Mouse (Mus musculus) ES-CJ7 (cell line): ENCODE measurements around the gene Fam173a.
A peak's percentile ranks its signal among the peaks of the same experiment; 100 is the strongest.

Experiments
- DNase-seq: peaks from one replicate; pipeline ENCODE4 v3.0.0; 2011; ENCODE audit warnings: low read depth, low spot score

Gene Fam173a

DNA sequence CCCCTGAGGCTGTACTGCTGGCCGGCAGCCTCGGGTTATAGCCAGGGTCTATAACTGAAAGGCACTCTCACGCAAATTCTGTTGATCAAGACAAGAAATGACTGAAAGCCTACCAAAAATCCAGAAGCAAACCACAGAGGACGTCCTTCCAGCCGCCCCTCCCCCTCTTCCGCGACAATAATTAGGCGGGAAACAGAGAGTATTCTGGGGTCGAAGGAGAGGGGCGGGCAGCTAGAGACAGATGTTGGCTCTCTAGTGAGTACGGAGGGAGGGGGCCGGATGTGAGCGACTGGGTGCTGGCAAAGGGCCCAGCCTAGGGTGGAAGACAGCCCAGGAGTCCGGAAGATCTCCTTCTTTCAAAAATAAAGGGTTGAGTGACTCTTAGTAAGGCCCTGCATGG is at the start of gene Fam173a:
Gene Fam173a, minus strand, starts transcription at position 287 of the 400 bp plus-strand sequence.
- no peak for DNase-seq

- no peak for DNase-seq
Measured at GRCm38 (mm10) chr17:25841117-25841880, 48.6 kb upstream of the Fam173a start, which contains the start of gene Gm20683. Gene Gm20683, minus strand, starts transcription at chr17:25841763.

GRCm38 (mm10) chr17:25840519-25840918 is 47.8 kb upstream of the Fam173a start:
- DNase-seq, result no peak

DNA sequence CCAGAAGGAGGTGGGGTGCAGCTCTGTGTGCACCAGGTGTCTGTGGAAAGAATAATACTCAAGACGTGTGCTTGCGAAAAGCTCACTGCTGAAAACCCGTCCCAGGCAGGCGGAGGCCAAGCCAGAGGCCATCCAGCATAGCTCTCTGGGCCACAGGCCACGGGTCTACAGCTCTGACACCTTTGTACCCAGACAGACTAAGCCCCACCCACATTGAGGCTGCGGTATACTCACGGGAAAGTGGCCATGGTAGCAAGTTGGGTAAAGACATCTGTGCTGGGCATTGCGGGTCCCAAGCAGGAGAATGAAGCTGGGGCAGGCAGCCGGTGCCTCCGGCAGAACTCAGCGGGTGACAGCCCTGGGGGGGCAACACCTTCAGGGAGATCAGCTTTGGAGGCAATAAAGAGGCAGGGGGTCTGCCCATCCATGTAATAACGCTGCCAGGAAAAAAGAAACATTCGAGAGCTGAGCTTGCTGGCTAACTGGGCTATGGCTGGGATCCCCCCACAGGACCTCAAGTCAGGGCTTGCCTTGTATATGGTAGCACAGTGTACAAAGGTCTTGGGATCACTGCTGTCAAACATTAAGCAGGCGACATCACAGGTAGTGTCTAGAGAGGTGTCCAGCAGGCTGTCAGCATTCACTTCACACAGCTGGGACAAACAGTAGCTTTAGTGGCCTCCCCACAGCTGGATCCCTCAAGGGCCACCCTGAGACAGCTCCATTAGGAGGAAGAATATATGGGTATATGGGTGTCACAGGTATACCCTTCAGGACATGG is 46.9 kb upstream of the Fam173a start:
- DNase-seq, result no peak

- DNase-seq, result no peak
Measured at GRCm38 (mm10) chr17:25838904-25839303, 46.2 kb upstream of the Fam173a start.

GRCm38 (mm10) chr17:25837533-25837932 is 44.8 kb upstream of the Fam173a start:
- no peak for DNase-seq

- DNase-seq, result peak; percentile 66
Measured at GRCm38 (mm10) chr17:25837076-25837410, 44.3 kb upstream of the Fam173a start, which contains the start of gene Rhbdl1. Gene Rhbdl1, minus strand, starts transcription at chr17:25837295.

DNA sequence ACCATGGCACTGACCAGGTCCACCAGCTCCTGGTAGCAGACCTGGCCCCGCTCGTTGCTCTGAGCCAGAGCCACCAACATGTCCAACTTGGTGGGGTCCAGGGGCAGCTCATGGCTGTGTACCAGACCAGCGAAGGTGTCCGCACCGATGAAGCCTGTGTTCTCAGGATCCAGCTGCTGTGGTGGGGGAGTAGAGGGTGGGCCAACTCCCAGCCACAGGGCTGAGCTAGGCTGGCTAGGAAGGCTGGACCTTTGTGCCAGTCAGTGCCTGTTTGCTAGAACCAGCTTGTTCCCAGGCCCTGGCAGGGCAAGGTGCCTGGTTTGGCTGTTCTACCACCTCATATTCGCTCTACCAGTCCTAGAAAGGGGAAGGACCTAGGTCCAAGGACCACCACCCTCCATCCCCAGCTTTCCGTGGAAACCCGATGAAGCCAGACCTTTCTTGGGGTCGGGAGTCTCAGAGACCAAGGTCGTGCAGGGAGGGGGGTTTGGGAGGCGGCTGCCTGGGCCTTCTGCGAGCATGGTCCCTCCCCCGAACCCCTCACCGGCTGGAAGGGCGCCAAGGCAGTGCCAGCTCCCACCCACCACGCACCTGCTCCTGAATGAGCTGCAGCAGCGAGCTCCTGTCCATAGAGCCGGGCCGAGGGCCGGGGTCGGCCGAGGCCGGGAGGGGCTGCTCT is 43.8 kb upstream of the Fam173a start:
- no peak for DNase-seq

GRCm38 (mm10) chr17:25835816-25836215 is 43.1 kb upstream of the Fam173a start:
- no peak for DNase-seq

DNA sequence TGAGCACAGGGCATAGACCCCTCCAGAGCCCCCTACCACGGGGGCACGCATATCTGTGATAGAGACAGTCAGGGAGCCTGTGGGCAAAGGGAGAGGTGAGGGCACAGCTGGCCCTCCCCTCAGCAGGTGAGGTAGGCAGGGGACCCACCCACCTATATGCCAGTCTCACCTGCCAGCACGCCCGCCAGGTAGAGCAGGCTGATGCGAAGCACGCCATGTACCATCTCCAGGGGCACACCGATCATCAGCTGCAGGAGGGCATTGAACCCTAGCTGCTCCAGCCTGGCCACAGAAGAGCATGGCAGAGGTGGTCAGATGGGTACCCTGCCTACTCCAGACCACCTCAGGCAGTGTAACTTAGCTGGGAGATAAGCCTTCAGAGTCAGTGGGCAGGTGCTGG is 42.6 kb upstream of the Fam173a start:
- no peak for DNase-seq

DNA sequence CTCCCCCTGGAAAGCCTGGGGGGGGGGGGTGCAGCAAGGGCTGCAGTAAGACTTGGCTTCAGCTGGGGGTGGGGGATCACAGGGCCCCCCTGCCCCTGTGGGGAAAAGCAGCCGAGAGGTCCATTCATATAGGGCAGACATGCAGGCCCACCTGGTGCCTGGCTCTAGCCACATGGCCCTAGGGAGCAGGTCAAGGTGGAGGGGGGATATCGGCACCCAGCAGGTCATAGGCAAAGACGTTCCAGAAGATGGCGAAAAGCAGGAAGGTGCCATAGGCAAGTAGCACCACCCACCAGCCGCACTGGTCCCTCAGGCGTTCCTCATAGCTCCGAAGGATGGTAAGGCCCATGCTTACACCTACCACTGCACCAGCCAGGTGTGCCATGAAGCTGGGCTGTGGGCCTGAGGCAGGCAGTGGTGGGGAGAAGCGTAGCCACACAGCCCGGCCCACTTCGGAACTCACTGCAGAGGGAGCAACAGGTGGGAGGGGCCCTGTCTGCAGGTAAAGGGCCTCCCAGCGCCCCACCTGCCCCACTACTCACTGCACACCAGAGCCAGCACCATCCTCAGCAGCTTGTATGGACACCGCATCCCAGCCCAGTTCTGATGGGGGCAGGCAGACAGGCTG is 42.0 kb upstream of the Fam173a start:
- DNase-seq, result no peak

DNA sequence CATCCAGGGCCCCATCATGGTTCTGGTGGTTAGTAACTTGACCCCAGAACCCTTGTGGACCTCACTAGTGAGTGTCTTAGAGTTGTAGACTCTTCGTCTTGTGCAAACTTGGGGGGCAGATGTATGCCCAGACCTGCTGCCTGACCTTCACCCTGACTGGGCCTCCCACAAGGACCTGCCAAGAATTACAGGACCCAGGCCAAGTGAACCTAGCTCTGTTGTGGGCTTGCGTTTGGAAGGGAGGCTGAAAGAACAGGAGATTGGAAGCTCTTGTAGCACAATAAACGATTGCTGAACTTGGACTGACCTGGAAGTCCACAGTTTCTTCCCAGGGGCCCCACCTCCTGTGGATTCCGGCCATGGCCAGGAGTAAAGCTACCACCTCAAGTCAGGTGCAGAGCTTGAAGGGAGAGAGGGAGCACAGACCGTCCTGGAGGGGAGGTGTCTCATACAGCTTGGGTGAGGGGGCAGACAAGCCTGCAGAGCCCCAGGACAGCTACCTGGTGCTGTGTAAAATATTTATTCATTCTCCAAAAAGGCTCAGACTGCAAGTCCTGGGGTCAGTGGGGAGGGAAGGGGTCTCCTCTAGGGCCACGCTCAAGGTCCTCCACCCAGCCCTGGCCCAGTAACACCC is 41.4 kb upstream of the Fam173a start:
- no peak for DNase-seq

GRCm38 (mm10) chr17:25833291-25833663 is 40.6 kb upstream of the Fam173a start, which contains the start of gene Stub1:
Gene Stub1, minus strand, starts transcription at chr17:25833404.
- DNase-seq, result peak; percentile 89

GRCm38 (mm10) chr17:25832436-25833290 is 40.0 kb upstream of the Fam173a start:
- DNase-seq, result peak; percentile 98

DNA sequence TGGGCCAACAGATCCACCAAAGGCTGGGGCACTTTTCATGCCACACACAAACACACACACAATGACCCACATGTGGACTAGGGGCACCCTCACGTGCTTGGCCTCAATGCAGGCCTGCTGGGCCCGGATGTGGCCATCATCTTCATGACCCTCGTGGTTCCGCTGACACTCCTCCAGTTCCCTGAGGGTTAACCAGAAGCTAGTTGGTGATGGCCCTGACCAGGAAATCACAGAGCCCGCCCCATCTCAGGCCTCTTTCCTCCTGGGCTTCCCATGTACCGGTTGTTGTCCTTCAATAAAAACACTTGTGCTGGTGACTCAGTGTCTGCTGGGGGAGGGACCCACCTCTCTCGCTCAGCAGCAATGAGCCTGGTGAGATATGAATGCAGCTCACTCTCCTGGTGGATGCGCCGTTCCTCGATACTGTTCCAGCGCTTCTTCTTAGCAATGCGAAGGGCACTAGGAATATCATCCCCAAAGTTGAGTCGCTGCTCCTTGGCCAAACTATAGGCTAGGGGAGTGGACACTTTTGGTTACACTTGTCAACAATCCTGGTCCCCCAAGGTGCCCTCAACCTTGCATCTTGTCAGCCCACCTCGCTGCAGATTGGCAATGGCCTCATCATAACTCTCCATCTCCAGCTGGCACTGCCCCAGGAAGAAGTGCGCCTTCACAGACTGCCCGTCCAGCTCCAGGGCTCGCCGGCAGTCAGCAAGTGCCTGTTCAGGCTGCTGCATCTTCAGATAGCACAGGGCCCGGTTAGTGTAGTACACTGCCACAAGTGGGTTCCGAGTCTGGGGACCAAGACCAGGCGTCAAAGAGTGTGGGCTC is 39.0 kb upstream of the Fam173a start:
- no peak for DNase-seq

- DNase-seq, result no peak
Measured at GRCm38 (mm10) chr17:25830806-25831431, 38.2 kb upstream of the Fam173a start.

GRCm38 (mm10) chr17:25830200-25830753 is 37.6 kb upstream of the Fam173a start:
- no peak for DNase-seq

GRCm38 (mm10) chr17:25829558-25830017 is 36.9 kb upstream of the Fam173a start:
- DNase-seq, result no peak
